Mouse (Mus musculus) midbrain, embryonic 11.5 days (tissue): ENCODE results near the gene Rnase4. TPM values are rescaled to one million over a fixed set of nuclear protein-coding genes. Genes with fewer than 3 reads are reported as not detected.

Experiments used
- ATAC-seq: fragments of 200-750 bp; cut with Nextera tagmentation; 2 replicates; pipeline ENCODE4 v1.8.0; 2017; ENCODE audit warnings: moderate TSS enrichment, moderate library complexity; ENCODE audit not compliant: low FRiP score
- DNase-seq: peaks from one replicate; pipeline ENCODE4 v3.0.0; 2015; ENCODE audit warnings: low spot score; ENCODE audit errors: missing footprints
- H3K27ac ChIP-seq: fragments of 300-500 bp; sonication (generic); 2 replicates; pipeline ENCODE4 v1.5.1; 2014; ENCODE audit warnings: low read depth, low read length
- H3K27me3 ChIP-seq: fragments of 300-500 bp; sonication (generic); 2 replicates; pipeline ENCODE4 v1.6.1; 2014; ENCODE audit warnings: mild to moderate bottlenecking, low read length, moderate library complexity, mixed read lengths; ENCODE audit not compliant: control insufficient read depth, insufficient read depth
- H3K36me3 ChIP-seq: fragments of 300-500 bp; sonication (generic); 2 replicates; pipeline ENCODE4 v1.6.1; 2014; ENCODE audit warnings: mild to moderate bottlenecking, low read length, moderate library complexity, mixed read lengths; ENCODE audit not compliant: control insufficient read depth, insufficient read depth
- H3K4me1 ChIP-seq: fragments of 300-500 bp; sonication (generic); 2 replicates; pipeline ENCODE4 v1.6.1; 2014; ENCODE audit warnings: low read length; ENCODE audit not compliant: control insufficient read depth, insufficient read depth
- H3K4me2 ChIP-seq: fragments of 300-500 bp; sonication (generic); 2 replicates; pipeline ENCODE4 v1.6.1; 2014; ENCODE audit warnings: mild to moderate bottlenecking, moderate library complexity
- H3K4me3 ChIP-seq: fragments of 300-500 bp; sonication (generic); 2 replicates; pipeline ENCODE4 v1.5.1; 2014; ENCODE audit warnings: low read depth, low read length
- H3K9ac ChIP-seq: fragments of 300-500 bp; sonication (generic); 2 replicates; pipeline ENCODE4 v1.6.1; 2014; ENCODE audit warnings: low read length
- H3K9me3 ChIP-seq: fragments of 300-500 bp; sonication (generic); 2 replicates; pipeline ENCODE4 v1.6.1; 2016; ENCODE audit warnings: low read length; ENCODE audit not compliant: control insufficient read depth
- WGBS: fragments of 180-500 bp; shearing (Covaris S2); extraction: QIAGEN DNeasy Blood & Tissue Kit; methylation state at CpG from one replicate; pipeline ENCODE4 v1.1.7; 2014; 5-methylcytosine and 5-hydroxymethylcytosine counted together
- polyA plus RNA-seq: library from polyadenylated mRNA; unstranded; fragments of >200 nt; fragmentation: Nextera tagmentation; extraction: Ambion mirVana; gene quantifications from 2 replicates; pipeline ENCODE4 v1.2.1, GENCODE M21; 2014

Gene Rnase4
- polyA plus RNA-seq, 1 experiment from 2014 or later: 12.3 TPM

DNA sequence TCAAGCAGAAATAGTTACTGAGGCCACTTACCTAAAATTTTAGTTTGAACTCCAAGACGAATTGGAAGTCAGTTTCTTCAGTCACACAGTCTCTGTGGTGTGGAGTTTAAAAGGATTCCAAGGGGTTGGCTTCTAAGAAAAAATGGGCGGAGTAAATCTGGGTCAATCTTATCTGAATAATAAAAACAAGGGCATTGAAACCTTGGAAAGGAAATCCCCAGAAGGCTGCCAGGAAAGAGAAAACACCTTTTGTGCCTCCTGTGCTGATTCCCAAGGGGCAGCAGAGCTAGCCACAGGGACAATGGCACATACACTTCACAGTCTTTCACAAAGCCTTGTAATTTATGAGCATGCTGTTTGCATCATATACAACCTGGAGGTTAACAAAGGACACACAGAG, 55.8 kb downstream of the Rnase4 start, which contains the start of gene Rnase1:
Rnase1 (minus strand) TSS at position 101 of the 400 bp plus-strand sequence.
- H3K36me3 ChIP-seq: no peaks in the 10 kb centered on the region
- DNase-seq: no peak
- 43% methylated on average over 2 of the region's 2 CpGs for WGBS

DNA sequence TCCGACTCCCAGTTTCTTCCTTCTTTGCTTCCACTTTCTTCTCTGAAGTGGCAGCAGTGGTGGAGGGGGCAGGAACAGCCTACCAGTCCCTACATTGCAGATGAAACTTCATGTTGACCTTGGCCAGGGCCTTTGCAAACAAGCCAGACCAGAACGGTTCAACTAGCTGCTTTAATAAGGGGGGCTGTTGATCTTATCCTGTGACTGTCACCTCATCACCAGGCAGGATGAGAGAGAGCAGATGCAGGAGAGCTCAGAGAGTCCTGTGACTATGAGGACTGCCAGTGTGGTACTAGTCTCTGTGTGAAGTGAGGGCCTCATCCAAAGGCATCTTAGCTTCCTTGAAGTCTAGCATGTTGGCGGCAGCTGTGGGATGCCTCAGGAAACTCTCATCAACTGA, 57.1 kb downstream of the Rnase4 start:
- H3K27me3 ChIP-seq: no peaks in the 10 kb centered on the region
- 83% methylated on average over 3 of the region's 3 CpGs for WGBS
- no peaks in the 10 kb centered on the region for H3K9me3 ChIP-seq
- DNase-seq (no peak), ATAC-seq (no peak)
- H3K4me3 ChIP-seq: no peak overlapping the region
- H3K4me2 ChIP-seq: no peak overlapping the region
- H3K36me3 ChIP-seq: no peaks in the 10 kb centered on the region
- H3K9ac ChIP-seq: no peak overlapping the region
- H3K27ac ChIP-seq: no peak overlapping the region
- peaks cover 2% of the 10 kb centered on the region; the same call in 1 of the 2 replicates for H3K4me1 ChIP-seq

More for the DNA sequence above, 55.8 kb downstream of the Rnase4 start, which contains the start of gene Rnase1:
- no peak within 1 kb of the TSS for H3K4me3 ChIP-seq
- no peaks in the 10 kb centered on the region for H3K27me3 ChIP-seq
- H3K9ac ChIP-seq: no peak within 1 kb of the TSS
- no peak within 1 kb of the TSS for H3K27ac ChIP-seq
- H3K4me2 ChIP-seq: no peak within 1 kb of the TSS
- no peak for ATAC-seq
- H3K9me3 ChIP-seq: no peaks in the 10 kb centered on the region
- H3K4me1 ChIP-seq: peaks cover 2% of the 10 kb centered on the region; the same call in 1 of the 2 replicates

DNA sequence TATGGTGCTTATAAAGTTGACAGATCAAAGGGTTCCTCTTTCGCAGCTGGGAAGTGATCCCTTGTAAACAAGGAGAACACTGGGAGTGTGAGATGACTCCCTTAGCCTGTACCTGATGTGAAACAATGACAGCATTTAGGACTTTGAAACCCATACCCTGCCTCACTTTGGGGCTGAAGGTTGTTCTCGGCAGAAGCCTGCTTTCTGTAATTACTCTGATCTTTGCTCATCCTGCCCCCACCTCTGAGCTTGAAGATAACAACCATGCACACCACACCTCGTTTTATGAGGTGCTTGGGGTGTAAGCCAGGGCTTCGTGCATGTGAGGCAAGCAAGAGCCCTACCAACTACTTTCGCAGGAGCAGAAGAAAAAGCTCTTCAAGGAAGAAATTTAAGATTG, 58.3 kb downstream of the Rnase4 start:
- ATAC-seq (no peak), DNase-seq (no peak)
- Histone ChIP-seq H3K4me1 (peaks cover 2% of the 10 kb centered on the region; the same call in 1 of the 2 replicates), H3K4me3 (no peak overlapping the region), H3K36me3 (no peaks in the 10 kb centered on the region), H3K27ac (no peak overlapping the region), H3K27me3 (no peaks in the 10 kb centered on the region), H3K4me2 (no peak overlapping the region), H3K9ac (no peak overlapping the region), H3K9me3 (no peaks in the 10 kb centered on the region)
- WGBS: 77% methylated on average over 5 of the region's 5 CpGs

DNA sequence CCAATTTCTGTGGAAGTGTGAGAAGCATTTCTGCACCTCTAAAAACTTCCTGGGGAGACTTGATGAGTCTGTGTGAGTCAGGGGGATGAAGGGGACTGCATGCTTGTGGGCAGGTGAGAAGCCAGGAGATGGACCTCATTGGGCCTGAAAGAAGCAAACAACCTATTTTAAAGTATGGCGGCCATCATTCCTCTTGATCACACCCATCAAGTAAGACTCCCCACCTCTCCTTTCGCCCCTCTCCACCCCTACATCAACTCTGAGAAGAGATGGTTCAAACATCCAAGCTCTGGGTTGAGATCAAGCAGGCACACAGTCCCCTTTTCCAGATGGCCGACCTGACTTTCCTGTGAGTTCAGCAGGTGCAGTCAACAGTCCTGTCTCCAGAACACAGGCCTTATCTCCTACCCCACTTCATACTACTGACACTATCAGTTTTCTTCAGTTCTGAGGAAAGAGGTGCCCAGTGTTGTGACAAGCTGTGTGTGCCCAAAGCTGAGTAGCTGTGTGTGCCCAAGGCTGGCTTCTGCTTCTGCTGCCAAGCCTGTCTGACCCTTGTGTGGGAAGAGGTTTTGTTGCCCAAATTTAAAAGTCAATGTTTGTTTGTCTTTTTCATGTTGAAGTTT, 59.4 kb downstream of the Rnase4 start:
- Histone ChIP-seq H3K4me1 (peaks cover 2% of the 10 kb centered on the region; the same call in 1 of the 2 replicates), H3K9ac (no peak overlapping the region)

DNA sequence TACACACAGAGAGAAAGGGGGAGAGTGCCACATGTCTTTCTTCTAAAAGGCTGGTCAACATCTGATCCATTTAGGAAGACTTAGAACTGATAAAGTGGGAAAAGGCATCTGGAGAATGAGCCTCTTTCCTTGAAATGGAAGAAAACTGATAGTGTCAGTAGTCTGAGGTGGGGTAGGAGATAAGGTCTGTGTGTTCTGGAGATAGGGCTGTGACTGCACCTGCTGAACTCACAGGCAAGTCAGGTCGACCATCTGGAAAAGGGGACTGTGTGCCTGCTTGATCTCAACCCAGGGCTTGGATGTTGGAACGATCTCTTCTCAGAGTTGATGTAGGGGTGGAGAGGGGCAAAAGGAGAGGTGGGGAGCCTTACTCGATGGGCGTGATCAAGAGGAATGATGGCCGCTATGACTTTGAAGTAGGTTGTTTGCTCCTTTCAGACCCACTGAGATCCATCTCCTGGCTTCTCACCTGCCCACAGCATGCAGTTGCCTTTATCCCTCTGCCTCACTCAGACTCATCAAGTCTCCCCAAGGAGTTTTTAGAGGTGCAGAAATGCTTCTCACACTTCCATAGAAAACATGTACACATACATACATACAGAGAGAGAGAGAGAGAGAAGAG, 61.5 kb downstream of the Rnase4 start:
- Histone ChIP-seq H3K9me3 (no peaks in the 10 kb centered on the region), H3K9ac (no peak overlapping the region), H3K27ac (no peak overlapping the region), H3K4me2 (no peak overlapping the region), H3K4me3 (no peak overlapping the region), H3K27me3 (no peaks in the 10 kb centered on the region), H3K36me3 (no peaks in the 10 kb centered on the region), H3K4me1 (no peaks in the 10 kb centered on the region)
- ATAC-seq (no peak), DNase-seq (no peak)
- WGBS: 83% methylated on average over 5 of the region's 5 CpGs

More for the DNA sequence above, 59.4 kb downstream of the Rnase4 start:
- DNase-seq (no peak), ATAC-seq (no peak)
- whole genome bisulfite sequencing: 86% methylated on average over 3 of the region's 3 CpGs
- H3K4me2 ChIP-seq: no peak overlapping the region
- H3K4me3 ChIP-seq: no peak overlapping the region
- H3K27me3 ChIP-seq: no peaks in the 10 kb centered on the region
- no peaks in the 10 kb centered on the region for H3K9me3 ChIP-seq
- no peak overlapping the region for H3K27ac ChIP-seq
- no peaks in the 10 kb centered on the region for H3K36me3 ChIP-seq

Other genes starting within 250 kb of the Rnase4 start
- gene Tep1, start 220.5 kb upstream of the Rnase4 start, polyA plus RNA-seq: 4.9 and 5.5 TPM in 2 replicates
- 0.15 and 0.25 TPM in 2 replicates for gene Klhl33, start 193.6 kb upstream of the Rnase4 start, polyA plus RNA-seq
- gene Osgep, start 166.2 kb upstream of the Rnase4 start, polyA plus RNA-seq: 157 and 165 TPM in 2 replicates
- 401 and 413 TPM in 2 replicates for gene Apex1, start 166.1 kb upstream of the Rnase4 start, polyA plus RNA-seq
- 48.4 and 59.0 TPM in 2 replicates for gene Pip4p1, start 160.2 kb upstream of the Rnase4 start, polyA plus RNA-seq
- gene Pnp, start 160.0 kb upstream of the Rnase4 start, polyA plus RNA-seq: 73.6 and 76.3 TPM in 2 replicates
- gene Gm49342, start 146.6 kb upstream of the Rnase4 start, polyA plus RNA-seq: not detected in 2 replicates
- gene Pnp2, start 135.1 kb upstream of the Rnase4 start, polyA plus RNA-seq: 0.55 and 0.57 TPM in 2 replicates
- not detected in 2 replicates for gene Rnase10, start 83.3 kb upstream of the Rnase4 start, polyA plus RNA-seq
- gene Rnase9, start 49.2 kb upstream of the Rnase4 start, polyA plus RNA-seq: not detected in 2 replicates
- not detected in 2 replicates for gene Rnase11, start 40.9 kb upstream of the Rnase4 start, polyA plus RNA-seq
- gene Rnase12, start 33.4 kb upstream of the Rnase4 start, polyA plus RNA-seq: not detected in 2 replicates
- not detected in 2 replicates for gene Olfr750, start 16.6 kb upstream of the Rnase4 start, polyA plus RNA-seq
- gene Ang, start 73 bp downstream of the Rnase4 start, polyA plus RNA-seq: 1.5 and 2.4 TPM in 2 replicates
- not detected in 2 replicates for gene Eddm3b, start 23.3 kb downstream of the Rnase4 start, polyA plus RNA-seq
- 0.12 TPM in 1 of 2 replicates, not detected in the other for gene Rnase6, start 32.8 kb downstream of the Rnase4 start, polyA plus RNA-seq
- gene Rnase1, start 55.7 kb downstream of the Rnase4 start, polyA plus RNA-seq: not detected in 2 replicates
- not detected in 2 replicates for gene Rnase2b, start 71.2 kb downstream of the Rnase4 start, polyA plus RNA-seq
- gene Ang2, start 108.1 kb downstream of the Rnase4 start, polyA plus RNA-seq: not detected in 2 replicates
- not detected in 2 replicates for gene Ear14, start 112.3 kb downstream of the Rnase4 start, polyA plus RNA-seq
- not detected in 2 replicates for gene Rnase2a, start 165.0 kb downstream of the Rnase4 start, polyA plus RNA-seq